Mouse (Mus musculus) right cerebral cortex, postnatal 10 days (tissue): ENCODE measurements around the gene Vcp.

Experiments used
- DNase-seq, 2 experiments: peaks; one replicate each; pipeline ENCODE4 v3.0.0; 2021; ENCODE audit warnings: low spot score in 2 of 2

The Vcp gene

GRCm38 (mm10) chr4:42973868-42974267, 26.4 kb downstream of the Vcp start:
- no peak for DNase-seq

GRCm38 (mm10) chr4:42972952-42973351, 27.4 kb downstream of the Vcp start:
- DNase-seq, result no peak

GRCm38 (mm10) chr4:42969304-42969703, 31.0 kb downstream of the Vcp start, which contains the start of gene 1700022I11Rik:
1700022I11Rik (plus strand) TSS chr4:42969604.
- no peak for DNase-seq

DNA sequence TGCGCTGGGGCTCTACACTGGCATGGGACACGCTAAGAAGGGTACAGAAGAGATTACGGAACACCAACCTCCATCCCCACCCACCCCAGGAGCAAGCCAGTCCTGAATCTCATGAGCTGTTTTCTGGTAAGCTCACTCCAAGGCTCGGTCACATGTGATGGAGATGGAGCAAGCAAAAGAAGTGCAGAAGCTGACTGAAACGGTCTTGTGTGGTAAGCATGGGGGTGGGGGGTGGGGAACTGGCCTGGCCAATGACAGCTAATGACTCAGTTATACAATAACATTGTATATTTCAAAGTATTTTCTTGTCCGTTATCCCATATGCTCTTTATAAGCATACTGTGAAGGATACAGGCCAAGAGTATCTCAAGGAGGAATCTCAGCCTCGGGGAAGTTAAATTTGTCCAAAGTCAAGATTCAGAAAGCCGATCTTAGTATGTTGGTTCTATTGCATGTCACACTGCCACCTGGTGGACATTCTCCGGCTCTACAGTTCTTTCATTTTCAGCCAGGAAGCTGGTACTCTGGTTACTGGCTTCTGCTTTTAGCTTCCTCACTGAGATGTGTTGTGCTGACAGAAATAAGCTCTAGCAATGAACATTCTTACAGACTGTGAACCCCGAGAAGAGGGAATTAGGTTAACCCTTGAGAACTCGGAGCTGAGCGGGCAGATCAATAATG, 35.1 kb downstream of the Vcp start:
- DNase-seq, result peak; percentile 78 to 79

DNA sequence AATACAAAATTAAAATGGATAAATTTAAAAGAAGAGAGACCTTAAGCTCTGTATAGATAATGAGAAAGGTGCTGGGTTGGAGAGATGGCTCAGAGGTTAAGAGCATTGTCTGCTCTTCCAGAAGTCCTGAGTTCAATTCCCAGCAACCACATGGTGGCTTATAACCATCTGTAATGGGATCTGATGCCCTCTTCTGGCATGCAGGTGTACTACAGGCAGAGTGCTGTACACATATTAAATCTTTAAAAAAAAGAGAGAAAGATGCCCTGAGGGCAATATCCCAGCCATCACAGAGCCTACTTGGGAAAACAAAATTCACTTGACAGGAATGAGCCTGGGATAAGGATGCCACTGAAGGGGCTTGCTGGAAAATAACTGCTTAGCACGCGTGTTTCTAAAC, 36.8 kb downstream of the Vcp start:
- no peak for DNase-seq

GRCm38 (mm10) chr4:42961592-42961991, 38.7 kb downstream of the Vcp start:
- peak; percentile 82 to 83 for DNase-seq

GRCm38 (mm10) chr4:42959382-42959781, 40.9 kb downstream of the Vcp start:
- DNase-seq, result peak in 1 of 2 experiments; percentile 61

GRCm38 (mm10) chr4:42958942-42959341, 41.4 kb downstream of the Vcp start:
- DNase-seq, result no peak

GRCm38 (mm10) chr4:42957979-42958378, 42.3 kb downstream of the Vcp start:
- DNase-seq, result no peak

DNA sequence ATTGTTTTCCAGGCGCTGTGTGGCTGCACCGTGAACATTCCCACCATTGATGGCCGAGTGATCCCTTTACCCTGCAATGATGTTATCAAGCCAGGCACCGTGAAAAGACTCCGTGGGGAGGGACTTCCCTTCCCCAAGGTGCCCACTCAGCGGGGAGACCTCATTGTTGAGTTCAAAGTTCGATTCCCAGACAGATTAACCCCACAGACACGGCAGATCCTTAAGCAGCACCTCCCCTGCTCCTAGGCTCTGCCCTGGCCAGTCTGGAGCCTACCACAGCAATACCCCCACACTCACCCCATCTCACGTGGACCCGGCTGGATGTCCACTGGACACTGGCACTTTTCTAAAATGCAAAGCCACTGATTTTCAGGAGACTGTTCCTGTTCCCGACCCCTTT, 43.0 kb downstream of the Vcp start:
- peak in 1 of 2 experiments; percentile 15 for DNase-seq

DNA sequence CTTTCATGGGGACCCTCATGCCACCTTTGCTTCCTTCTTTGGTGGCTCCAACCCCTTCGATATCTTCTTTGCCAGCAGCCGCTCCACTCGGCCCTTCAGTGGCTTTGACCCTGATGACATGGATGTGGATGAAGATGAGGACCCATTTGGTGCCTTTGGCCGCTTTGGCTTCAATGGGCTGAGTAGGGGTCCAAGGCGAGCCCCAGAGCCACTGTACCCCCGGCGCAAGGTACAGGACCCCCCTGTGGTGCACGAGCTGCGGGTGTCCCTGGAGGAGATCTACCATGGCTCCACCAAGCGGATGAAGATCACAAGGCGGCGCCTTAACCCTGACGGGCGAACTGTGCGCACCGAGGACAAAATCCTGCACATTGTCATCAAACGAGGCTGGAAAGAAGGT, 43.7 kb downstream of the Vcp start:
- DNase-seq, result no peak

DNA sequence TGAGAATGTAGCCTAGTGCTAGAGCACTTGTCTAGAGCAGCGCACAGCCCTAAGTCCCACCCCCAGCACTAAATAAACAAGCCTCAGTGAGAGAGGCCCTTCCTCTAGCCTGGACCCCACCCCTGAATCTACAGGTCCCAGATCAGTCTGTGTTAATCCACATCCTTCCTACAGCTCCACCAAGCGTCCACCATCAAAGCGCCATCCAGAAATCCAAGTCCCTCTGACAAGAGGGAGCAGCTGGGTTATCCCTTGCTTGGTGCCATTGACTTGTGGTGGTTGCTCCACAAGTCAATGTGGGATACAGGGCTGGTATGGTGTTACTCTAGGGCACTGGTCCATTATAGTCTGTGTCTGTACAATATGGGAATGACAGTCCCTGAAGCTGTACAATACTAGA, 45.1 kb downstream of the Vcp start:
- DNase-seq, result no peak

DNA sequence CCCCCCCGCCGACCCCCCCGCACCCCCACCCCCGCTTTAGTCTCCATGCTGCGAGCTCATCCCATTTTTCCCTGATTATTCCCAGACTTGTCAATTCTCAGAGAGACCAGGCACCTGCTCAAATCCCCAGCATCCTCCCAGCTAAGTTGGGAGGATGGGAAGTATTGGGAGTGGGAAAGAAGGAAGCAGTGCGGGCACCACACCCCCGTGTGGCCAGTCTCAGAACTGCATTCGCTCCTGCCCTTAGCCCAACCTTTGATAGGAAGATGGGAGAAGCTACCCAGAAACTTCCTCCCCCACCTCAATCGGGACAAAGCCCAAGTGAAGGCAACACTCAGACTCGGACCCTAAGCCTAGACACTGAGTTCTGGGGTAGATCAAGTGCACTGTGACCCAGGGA, 46.0 kb downstream of the Vcp start:
- peak; percentile 87 to 89 for DNase-seq

DNA sequence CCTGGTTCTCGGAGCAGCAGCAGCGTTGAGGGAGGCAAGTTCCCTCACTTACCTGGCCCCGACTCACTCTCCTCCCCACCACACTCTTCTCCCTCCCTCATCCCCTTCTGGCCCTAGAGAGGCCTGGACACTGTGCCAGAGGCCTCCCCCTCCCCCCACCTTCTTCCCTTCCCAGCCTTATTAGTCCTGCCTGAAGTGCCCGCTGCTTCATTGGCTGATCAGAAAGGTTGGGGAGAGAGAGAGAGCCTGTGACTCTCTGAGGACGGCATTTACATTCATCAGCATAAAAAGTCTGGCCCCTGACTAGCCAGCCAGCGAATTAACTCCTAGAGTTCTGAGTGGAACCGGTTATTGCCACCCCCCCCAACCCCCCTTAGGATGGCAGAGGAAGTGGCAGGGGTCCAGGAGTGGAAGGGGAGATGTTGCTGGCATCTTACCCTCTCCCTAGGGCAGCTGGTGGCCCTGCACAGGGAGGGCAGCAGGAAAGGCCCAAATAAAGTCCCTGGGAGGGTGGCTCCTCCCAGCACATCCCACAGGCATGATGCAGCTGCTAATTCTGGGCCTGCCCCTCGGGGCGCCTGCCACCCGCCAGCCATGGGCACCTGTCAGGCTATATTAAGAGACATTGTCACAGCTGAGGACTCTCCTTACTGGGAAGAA, 46.7 kb downstream of the Vcp start:
- peak; percentile 63 to 66 for DNase-seq

DNA sequence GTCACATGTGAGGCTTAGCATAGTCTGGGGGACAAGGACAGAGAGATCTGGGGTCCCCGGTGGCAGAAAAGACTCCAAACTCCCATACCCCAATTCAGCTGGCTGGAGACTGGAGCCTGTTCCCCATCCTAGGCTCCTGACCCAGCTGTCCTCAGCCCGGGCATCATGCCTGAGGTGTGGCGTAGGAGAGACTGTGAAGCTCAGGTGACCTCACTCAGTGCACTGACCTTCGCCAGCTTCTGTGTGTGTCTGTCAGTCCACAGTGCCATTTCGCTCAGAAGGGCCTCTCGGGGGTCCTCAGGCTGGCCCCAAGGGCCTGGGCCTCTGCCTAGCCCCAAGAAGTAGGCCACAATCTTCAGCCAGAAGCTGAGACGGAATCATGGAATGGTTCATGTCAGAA, 47.7 kb downstream of the Vcp start:
- peak; percentile 48 to 54 for DNase-seq

- DNase-seq, result peak; percentile 50 to 54
Observed at GRCm38 (mm10) chr4:42951206-42952195, 48.8 kb downstream of the Vcp start.

GRCm38 (mm10) chr4:42950065-42950558, 50.2 kb downstream of the Vcp start:
- DNase-seq, result peak; percentile 91 to 94

- peak; percentile 99 for DNase-seq
Observed at GRCm38 (mm10) chr4:42949676-42950051, 50.6 kb downstream of the Vcp start, which contains the start of gene Dnajb5. Dnajb5 (plus strand) TSS chr4:42949814.

DNA sequence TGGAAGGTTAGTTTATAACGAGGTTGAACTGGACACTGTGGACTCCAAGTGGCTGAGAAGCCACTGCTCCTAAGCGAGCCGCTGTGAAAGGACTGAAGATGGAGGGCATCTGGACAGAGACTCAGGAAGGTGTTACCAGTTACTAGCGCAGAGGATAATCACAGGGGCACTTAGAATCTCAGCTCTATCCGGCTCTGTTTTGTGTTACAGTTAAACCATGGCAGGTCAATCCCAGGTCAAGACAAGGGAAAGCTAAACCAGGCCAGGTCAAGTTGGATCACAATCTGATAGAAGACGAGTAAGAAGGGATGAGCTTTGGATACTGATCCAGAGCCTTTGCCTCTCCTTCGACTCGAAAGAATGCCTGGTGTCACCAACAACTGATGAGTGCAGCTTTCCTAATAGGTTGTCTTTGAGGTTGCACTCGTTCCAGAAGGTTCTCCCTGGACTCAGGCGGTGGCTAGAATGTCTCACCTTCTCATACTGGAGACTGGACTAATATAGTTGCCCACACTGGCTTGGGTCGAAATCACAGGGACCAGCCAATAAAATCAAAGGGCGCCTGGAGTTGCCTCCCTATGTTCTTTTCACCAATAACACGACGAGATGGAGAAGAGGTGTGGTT, 51.1 kb downstream of the Vcp start:
- DNase-seq, result no peak

DNA sequence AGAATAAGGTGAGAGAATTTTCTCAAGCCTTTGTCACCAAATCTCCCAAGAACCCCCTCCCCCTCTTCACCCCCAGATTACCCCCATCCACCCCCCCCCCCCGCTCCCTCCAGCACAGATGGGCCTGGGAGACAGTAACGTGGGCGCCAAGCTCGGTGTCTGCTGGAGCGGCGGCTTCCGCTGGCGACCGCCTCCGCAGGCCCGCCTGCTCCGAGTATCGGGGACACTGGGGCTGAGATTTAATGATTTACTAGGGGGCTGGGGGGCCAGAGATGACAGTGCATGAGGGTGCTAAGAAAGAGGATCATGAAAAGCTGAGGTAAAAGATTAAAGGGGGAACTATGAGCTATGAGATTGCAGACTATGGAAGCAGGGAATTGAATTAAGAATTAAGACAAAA, 51.8 kb downstream of the Vcp start:
- DNase-seq, result peak; percentile 75 to 76

- DNase-seq, result peak; percentile 97 to 99
Observed at GRCm38 (mm10) chr4:42946733-42947290, 53.5 kb downstream of the Vcp start.
